Mouse (Mus musculus): ENCODE data around the gene Atp1a4.

DNA sequence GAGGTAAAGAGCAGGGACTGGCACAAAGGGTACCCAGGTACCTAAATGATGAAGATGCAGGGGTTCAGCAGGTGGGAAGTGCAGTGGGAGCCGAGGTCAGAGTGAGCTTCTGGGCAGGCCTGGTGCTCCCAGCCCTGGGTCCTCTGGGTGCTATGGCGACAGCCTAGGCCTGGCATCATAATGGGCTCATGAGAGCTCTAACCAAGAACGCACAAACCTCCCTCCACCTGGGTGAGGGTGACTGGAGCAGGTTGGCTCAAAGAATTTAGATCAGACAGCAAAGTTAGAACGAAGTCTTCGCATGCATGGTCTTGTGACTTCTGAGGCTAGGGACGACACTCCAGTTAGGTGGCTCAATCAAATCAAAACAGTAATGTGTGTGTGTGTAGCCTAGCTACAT lies at the start of gene Atp1a4:
- TF ChIP-seq CTCF (IDR thresholded peaks at IDR 0.05; ENCODE audit: control insufficient read depth, insufficient read depth, insufficient read length) = no peak
- TF ChIP-seq MYOD1 (IDR thresholded peaks at IDR 0.05; ENCODE audit: control insufficient read depth, insufficient read length, low read depth) = no peak
- TF ChIP-seq USF1 (IDR thresholded peaks at IDR 0.05; ENCODE audit: low read depth) = no peak
- TF ChIP-seq MYOG (IDR thresholded peaks at IDR 0.05; ENCODE audit: control insufficient read depth, extremely low read depth, insufficient read length) = no peak

Measured in C2C12 (cell line).